Mouse (Mus musculus): ENCODE measurements around the gene Smim24.

Smim24 gene

GRCm38 (mm10) chr10:81390678-81390965 lies 2.2 kb upstream of the Smim24 start:
- no peak for DNase-seq (ENCODE audit: low spot score)

- no peak for DNase-seq (ENCODE audit: low spot score)
Observed at GRCm38 (mm10) chr10:81392270-81392669, 581 bp upstream of the Smim24 start.

GRCm38 (mm10) chr10:81393456-81394063 lies 709 bp downstream of the Smim24 start:
- DNase-seq (ENCODE audit: low spot score): no peak

GRCm38 (mm10) chr10:81395127-81395526 lies 2.3 kb downstream of the Smim24 start:
- DNase-seq (ENCODE audit: low spot score): peak; percentile 67

- no peak for DNase-seq (ENCODE audit: low spot score)
Observed at GRCm38 (mm10) chr10:81395865-81396264, 3.0 kb downstream of the Smim24 start.

GRCm38 (mm10) chr10:81396749-81397148 lies 3.9 kb downstream of the Smim24 start:
- no peak for DNase-seq (ENCODE audit: low spot score)

GRCm38 (mm10) chr10:81399296-81399695 lies 6.4 kb downstream of the Smim24 start:
- no peak for DNase-seq (ENCODE audit: low spot score)

- DNase-seq (ENCODE audit: low spot score): no peak
Observed at GRCm38 (mm10) chr10:81399798-81400308, 7.0 kb downstream of the Smim24 start.

GRCm38 (mm10) chr10:81400371-81401204 lies 7.7 kb downstream of the Smim24 start:
- no peak for DNase-seq (ENCODE audit: low spot score)

- no peak for DNase-seq (ENCODE audit: low spot score)
Observed at GRCm38 (mm10) chr10:81401205-81401520, 8.3 kb downstream of the Smim24 start.

- peak; percentile 62 for DNase-seq (ENCODE audit: low spot score)
Observed at GRCm38 (mm10) chr10:81401521-81402226, 8.8 kb downstream of the Smim24 start.

GRCm38 (mm10) chr10:81402227-81402765 lies 9.4 kb downstream of the Smim24 start:
- DNase-seq (ENCODE audit: low spot score): no peak

GRCm38 (mm10) chr10:81403511-81403910 lies 10.7 kb downstream of the Smim24 start:
- DNase-seq (ENCODE audit: low spot score): no peak

- no peak for DNase-seq (ENCODE audit: low spot score)
Observed at GRCm38 (mm10) chr10:81404082-81404481, 11.2 kb downstream of the Smim24 start.

- no peak for DNase-seq (ENCODE audit: low spot score)
Observed at GRCm38 (mm10) chr10:81404720-81405119, 11.9 kb downstream of the Smim24 start.

- DNase-seq (ENCODE audit: low spot score): no peak
Observed at GRCm38 (mm10) chr10:81405588-81406201, 12.8 kb downstream of the Smim24 start.

GRCm38 (mm10) chr10:81406504-81407440 lies 13.9 kb downstream of the Smim24 start:
- DNase-seq (ENCODE audit: low spot score): no peak

- peak; percentile 66 for DNase-seq (ENCODE audit: low spot score)
Observed at GRCm38 (mm10) chr10:81407539-81408423, 14.9 kb downstream of the Smim24 start.

GRCm38 (mm10) chr10:81408424-81408729 lies 15.5 kb downstream of the Smim24 start:
- no peak for DNase-seq (ENCODE audit: low spot score)

- DNase-seq (ENCODE audit: low spot score): peak; percentile 76
Observed at GRCm38 (mm10) chr10:81408871-81409291, 16.0 kb downstream of the Smim24 start.

Data from ovary, postnatal 36 days (tissue).